Mouse (Mus musculus): ENCODE measurements around the gene Zcrb1.
A peak's percentile ranks its signal among the peaks of the same experiment; 100 is the strongest.

Zcrb1 gene

GRCm38 (mm10) chr15:93368558-93368957 is 29.6 kb downstream of the Zcrb1 start:
- peak; percentile 7 for DNase-seq

DNA sequence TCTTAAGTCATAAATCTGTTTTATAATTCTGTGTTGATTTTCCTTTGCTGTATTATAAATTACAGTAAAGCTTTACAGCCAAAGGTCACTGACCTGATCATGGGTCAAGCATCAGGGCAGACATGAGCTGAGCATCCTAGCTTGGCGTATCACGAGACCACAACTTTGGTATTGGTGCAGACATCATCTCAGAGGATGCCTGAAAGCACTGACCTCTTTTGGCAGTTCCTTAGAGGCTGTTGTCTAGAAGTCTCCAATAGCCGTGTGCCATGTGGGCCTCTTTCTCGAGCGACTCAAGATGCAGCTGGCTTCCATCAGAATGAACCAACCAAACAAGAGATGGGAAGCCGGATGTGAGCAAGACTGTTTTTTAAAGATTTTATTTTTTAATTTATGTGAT is 32.6 kb downstream of the Zcrb1 start:
- no peak for DNase-seq

DNA sequence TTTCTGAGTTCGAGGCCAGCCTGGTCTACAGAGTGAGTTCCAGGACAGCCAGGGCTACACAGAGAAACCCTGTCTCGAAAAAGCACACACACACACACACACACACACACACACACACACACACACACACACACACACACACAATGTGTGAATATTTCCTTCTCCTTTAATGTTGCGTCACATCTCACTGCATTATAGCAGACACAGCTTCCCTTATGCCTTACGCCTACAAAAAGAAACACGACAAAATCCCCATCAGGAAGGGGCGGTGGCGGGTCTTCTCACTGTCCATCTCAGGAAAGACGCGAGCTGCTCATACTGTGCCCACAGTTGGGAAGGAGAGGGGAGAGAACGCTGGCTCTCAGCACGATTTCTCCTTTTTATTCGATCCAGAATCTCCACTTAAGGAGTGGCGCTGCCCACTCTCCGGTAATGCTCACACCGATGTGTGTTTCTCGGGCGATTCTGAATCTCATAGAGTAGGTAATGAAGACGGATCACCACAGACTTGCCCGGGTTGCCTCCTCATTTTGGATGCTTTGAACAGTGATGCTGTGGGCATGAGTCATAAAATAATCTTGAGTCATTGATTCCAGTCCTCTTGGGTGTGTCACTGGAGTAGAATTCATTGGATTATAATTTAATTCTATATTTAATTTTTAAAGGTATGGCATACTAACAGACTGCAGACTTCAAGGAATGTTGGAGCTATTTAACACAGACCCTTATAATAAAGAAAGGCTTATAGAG is 39.6 kb downstream of the Zcrb1 start:
- DNase-seq: no peak

- DNase-seq: no peak
These were observed 57.3 kb downstream of the Zcrb1 start for GRCm38 (mm10) chr15:93340630-93341379.

DNA sequence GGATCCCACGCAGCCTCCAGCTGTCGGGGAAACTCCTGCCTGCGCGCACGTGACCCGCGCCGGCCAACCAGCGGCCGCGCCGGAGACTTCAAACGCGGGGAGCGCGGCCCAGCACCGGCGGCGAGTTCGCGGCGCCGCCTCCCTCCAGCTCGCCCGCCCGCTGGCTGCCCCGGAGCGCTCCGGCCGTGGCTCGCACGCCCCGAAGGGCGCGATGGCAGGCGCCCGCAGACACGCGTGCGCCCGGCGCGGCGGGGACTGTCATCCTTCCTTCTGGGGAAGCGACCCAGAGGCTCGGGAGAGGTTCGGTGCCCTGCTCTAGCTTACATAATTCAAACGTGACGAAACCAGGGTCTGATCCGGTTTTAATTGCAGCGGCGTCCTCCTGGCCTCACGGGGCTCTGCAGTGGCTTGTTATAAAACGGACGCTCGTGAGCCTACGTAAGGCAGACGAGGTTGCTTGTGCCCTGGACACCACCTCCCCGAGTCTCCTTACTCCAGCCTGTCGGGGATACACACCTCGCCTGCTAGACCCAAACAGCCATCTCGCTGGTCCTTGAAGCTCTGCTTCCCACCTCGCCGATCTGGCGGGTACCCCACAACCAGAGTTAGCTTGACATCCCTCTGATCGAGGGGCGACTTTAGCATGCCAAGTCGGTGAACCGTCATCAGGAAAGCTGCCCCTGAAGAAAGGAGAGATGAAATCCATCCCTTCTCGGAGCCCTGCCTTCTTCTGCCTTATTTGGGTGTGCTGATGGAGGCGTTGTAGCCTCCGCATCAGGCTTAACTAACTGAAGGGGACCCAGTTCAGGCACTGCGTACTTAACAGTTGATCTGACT is 61.0 kb downstream of the Zcrb1 start, which contains the start of gene Yaf2:
TSS of gene Yaf2 (minus strand) at position 11 of the 837 bp plus-strand sequence.
- DNase-seq: peak; percentile 89

DNA sequence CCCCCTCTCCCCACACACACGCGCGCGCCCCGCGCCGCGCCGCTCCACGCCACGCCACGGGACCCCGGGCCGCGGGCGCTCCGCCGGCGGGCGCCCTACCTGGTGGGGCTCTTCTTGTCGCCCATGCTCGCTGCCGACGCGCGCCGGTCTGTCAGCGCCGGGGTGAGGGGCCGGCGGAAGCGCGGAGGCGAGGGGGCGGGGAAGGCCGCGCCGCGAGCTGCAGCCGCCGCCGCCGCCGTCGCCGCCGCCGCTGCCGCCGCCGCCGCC is 61.5 kb downstream of the Zcrb1 start:
- no peak for DNase-seq

Measured in lung, postnatal 10 days (tissue).